Mouse (Mus musculus) erythroid progenitor cell, adult 5-6 weeks (primary cell): ENCODE results near the gene Cdc37. TPM values are rescaled to one million over a fixed set of nuclear protein-coding genes. Genes with fewer than 3 reads are reported as not detected.
"Not testable (repeated sequence)": the region's sequence is repeated elsewhere in the genome, so short reads cannot be mapped to it uniquely, and the experiment has no call there.

ENCODE experiments used
- ATAC-seq: replicated peaks from 2 replicates; pipeline ENCODE4 v1.8.0; 2016; ENCODE audit warnings: moderate number of reproducible peaks, mild to moderate bottlenecking, moderate TSS enrichment, inconsistent platforms; ENCODE audit not compliant: poor library complexity, low FRiP score, severe bottlenecking
- total RNA-seq, 2 experiments: library from RNA; stranded (forward) in 1 of 2; stranded (reverse) in 1 of 2; fragments of 150-400 nt in 1 of 2; fragments of 186-747, 209-891 nt in 1 of 2; gene quantifications; 2 replicates each; pipeline versions ENCODE4 v1.2.3 to v1.2.4; 2015 to 2017; ENCODE audit warnings: low replicate concordance in 2 of 2

Gene Cdc37
- 28.9 and 42.9 TPM in 2 replicates for total RNA-seq (2015; ENCODE audit: low replicate concordance)
- total RNA-seq (2017; ENCODE audit: low replicate concordance): 68.0 and 76.5 TPM in 2 replicates

DNA sequence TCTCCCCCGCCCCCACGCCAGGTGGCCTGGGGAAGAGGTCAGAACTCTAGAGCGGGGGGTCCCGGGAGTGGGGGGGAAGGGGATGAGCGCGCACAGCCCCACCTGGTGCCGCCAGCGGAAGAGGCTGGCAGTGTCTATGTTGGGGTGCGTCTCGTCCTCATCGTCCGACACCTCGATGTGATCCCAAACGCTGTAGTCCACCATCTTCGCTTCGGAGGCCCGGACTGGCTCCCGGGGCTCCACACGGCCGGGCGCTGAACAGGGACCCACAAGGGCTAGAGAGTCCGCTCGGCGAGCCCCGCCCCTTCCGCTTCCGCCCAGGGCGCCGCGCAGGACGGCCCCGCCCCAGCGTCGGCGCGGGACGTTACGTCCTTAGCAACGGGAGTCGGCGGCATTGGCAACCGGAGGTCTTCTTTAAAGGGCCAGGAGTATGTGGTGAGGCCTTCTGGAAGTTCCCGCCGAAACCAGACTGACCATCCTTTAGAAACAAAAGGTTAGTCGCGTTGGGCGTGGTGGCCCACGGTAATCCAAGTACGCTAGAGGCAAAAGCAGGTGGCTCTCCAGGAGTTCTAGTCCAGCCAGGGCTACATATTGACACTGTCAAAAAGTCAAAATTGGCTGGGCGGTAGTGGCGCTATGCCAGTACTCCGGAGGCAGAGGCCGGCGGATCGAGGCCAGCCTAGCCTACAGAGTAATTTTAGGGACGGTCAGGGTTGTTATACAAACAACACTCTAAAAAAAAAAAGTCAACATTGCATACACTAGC lies at the start of gene Cdc37:
Gene Cdc37, minus strand, starts transcription at position 329 of the 766 bp plus-strand sequence.
- ATAC-seq: peak; percentile 92

- ATAC-seq: no peak
Observed at GRCm38 (mm10) chr9:21198960-21199359, 49.2 kb upstream of the Cdc37 start.

DNA sequence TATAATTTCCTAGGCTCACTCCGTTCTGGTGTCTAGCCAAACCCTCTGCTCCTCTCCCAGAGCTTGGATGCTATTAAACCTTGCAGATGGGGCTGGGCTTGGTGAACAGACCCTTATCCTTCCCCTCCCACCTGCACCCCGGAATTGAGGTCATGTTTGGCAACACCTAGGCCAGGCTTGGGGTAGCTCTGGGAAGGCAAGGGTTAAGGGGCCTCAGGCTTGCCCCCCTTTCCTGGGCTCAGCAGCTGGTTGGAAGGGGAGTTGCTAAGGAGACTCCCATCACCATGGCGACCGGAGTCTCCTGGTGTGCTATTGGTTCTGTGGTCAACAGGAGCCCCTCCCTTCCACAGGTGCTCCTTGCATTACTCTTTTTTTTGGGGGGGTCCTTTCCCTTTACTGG lies 48.2 kb upstream of the Cdc37 start:
- ATAC-seq: no peak

DNA sequence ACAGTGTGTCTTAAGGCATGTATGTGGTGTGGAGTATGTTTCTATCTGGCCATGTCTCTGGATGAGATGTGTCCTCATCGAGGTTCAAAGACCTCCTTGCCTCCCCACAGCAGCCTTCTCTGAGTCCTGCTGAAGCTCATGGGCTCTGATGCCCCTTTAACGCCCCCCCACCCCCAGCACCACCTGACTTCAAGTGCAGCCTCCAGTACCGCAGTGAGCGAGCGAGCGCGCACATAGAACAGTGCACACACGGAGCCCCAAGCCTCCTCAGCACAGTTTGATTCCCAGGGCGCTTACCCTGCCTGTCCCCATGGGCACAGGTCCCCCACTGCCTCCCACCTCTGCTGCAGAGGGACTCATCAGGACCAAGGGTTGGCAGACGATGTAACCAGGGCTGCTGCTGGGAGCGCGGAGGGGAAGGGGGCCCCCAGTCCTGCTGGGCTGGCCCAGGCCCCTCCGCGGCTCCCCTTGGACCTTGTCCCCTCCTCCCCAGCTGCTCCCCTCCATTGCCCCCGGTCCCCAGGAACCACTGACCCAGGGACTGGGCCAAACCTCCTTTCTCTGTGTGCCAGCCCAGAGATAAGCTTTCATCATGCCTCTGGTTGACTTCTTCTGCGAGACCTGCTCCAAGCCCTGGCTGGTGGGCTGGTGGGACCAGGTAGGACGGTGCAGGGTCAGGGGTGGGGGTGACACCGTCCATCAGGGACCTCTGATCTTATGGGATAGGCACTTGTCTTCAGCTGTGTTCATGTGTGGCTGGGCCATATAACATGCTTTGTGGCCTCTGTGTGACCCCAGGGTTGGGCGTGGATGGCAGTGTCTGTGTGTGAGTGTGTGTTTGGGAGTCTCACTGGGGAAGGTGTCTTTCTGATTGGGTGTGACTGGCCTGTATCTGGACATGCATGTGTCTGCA lies 47.0 kb upstream of the Cdc37 start:
- ATAC-seq: no peak

- ATAC-seq: not testable (repeated sequence)
Observed at GRCm38 (mm10) chr9:21195736-21196505, 46.1 kb upstream of the Cdc37 start.

GRCm38 (mm10) chr9:21194787-21195493 lies 45.2 kb upstream of the Cdc37 start:
- no peak for ATAC-seq

DNA sequence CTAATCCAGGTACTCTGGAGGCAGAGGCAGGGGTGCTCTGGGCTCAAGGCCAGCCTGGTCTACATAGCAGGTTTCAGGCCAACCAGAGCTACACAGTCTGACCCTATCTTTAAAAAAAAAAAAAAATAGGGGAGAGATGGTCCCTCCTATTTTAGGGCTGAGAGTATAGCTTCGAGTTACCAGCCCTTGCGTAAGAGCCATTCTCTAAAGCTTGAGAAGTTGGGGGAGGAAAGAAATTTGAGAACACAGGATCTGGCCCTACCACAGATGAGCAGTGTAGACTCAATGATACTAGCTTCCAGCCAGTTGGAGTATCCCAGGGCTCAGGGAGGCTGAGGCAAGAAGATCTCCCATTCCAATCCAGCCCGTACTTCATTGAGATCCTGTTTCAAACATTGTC lies 44.0 kb upstream of the Cdc37 start:
- ATAC-seq: no peak

DNA sequence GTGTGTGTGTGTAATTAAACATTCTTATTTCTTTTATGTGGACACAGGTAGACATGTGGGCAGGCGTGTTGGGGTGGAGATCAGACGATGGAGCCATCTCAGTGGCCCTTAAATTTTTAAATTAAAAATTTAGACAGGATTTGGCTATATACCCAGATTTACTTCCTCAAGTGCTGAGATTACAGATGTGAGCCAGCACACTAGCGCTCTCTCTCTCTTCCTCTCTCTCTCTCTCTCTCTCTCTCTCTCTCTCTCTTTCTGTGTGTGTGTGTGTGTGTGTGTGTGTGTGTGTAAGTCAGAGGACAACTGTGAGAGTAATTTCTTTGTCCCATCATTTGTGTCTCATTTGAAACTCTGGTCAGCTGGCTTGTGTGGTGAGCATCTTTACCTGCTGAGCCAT lies 40.9 kb upstream of the Cdc37 start:
- no peak for ATAC-seq

DNA sequence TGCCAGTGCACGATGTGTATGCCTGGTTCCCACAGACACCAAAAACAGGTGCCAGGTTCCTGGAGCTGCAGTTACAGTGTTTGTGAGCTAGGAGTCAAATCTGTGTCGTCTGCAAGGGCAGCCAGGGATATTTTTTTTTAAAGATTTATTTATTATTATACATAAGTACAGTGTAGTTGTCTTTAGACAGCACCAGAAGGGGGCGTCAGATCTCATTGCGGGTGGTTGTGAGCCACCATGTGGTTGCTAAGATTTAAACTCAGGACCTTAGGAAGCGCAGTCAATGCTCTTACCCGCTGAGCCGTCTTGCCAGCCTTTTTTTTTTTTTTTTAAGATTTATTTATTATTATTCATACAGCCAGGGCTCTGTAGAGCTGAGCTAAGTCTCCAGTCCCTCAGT lies 40.1 kb upstream of the Cdc37 start:
- ATAC-seq: no peak

DNA sequence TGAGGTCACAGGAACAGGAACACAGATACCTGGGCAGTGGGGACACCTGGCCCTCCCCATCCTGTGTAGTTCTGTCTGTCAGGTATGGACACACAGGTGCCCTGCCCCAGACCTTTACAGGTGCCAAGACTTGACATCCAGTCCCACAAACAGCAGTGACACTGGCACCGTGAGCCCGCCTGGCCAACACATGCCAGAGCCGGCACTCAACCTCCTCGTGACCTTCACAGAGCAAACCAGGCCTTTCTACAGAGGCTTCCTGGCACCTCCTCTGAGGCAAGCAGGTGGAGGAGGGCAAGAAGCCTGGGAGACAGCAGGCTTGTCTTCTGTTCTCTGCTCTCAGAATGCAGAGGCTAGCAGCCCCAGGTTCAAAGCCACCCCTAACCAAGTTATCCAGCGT lies 35.7 kb upstream of the Cdc37 start:
- no peak for ATAC-seq

DNA sequence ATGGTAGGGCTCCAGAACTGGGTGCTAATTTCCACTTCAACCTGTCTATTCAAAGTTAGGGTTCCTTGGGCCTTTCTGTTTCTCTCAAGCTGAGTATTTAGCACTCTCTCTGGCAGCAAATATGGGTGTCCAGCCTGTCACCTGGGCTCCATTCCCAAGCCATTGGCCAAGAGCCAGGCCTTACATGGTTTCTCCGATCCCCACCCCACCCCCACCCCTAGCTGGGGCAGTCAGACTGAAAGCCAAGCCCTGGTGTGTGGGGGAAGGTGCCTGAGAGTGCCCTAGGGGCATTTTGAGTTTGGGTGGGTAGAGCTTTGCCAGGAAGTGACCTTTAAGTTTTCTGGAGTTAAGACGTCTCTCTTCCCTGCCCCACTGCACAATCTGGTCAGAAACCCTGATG lies 35.0 kb upstream of the Cdc37 start:
- no peak for ATAC-seq

- ATAC-seq: peak; percentile 81
Observed at GRCm38 (mm10) chr9:21183905-21184413, 34.2 kb upstream of the Cdc37 start.

GRCm38 (mm10) chr9:21183421-21183820 lies 33.6 kb upstream of the Cdc37 start:
- 0 out of 2 replicates have a peak, but pooled peaks have one; percentile 3 for ATAC-seq

GRCm38 (mm10) chr9:21181421-21182220 lies 31.8 kb upstream of the Cdc37 start:
- ATAC-seq: 0 out of 2 replicates have a peak, but pooled peaks have one; percentile 23

GRCm38 (mm10) chr9:21180841-21181240 lies 31.1 kb upstream of the Cdc37 start:
- ATAC-seq: no peak

DNA sequence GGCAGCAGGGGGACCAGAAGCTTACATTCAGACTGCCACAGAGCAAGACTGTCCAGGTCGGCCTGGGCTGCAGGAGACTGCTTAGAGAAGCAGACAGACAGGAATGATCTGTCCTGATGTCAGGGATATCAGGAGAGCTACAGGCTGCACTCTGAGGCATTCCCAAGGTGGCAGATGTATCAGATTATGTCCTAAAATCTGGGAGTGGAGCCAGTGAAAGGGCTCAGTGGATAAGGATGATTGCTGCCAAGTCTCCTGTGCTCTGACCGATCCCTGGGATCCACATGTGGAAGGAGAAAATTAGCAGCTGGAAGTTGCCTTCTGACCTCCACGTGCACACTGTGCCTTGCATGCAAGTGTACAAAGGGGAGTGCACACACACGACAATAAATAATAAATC lies 30.6 kb upstream of the Cdc37 start:
- no peak for ATAC-seq

GRCm38 (mm10) chr9:21172364-21172763 lies 22.6 kb upstream of the Cdc37 start:
- no peak for ATAC-seq

GRCm38 (mm10) chr9:21169157-21169556 lies 19.4 kb upstream of the Cdc37 start:
- no peak for ATAC-seq
